Mouse (Mus musculus) left cerebral cortex, postnatal 14 days (tissue): ENCODE data around the gene Rasd1. TPM values are rescaled to one million over a fixed set of nuclear protein-coding genes. Genes with fewer than 3 reads are reported as not detected.

ENCODE experiments used
- DNase-seq, 2 experiments: peaks; one replicate each; pipeline ENCODE4 v3.0.0; 2021 to 2022; ENCODE audit warnings: low spot score in 2 of 2, mixed read lengths in 1 of 2
- intact Hi-C: fragments of 180-260 bp; cut with DNase I; formaldehyde crosslinking; loops from one replicate; pipeline ENCODE4 v1.15.1; 2025
- long read RNA-seq, 2 experiments: library from polyadenylated mRNA; stranded (forward); transcript quantifications; one replicate each; pipeline ENCODE4 v2.0.0; 2021
- total RNA-seq, 2 experiments: library from RNA; stranded (reverse); gene quantifications; 2 replicates each; pipeline ENCODE4 v1.2.3; 2021

Rasd1 gene
- total RNA-seq = 1 to 10 TPM; 6.5 to 6.6 TPM
- long read RNA-seq, experiment 1, transcript Rasd1-201 (2 exons, 1,611 nt) = major isoform, 11 of 12 reads
- long read RNA-seq, experiment 1, partial matches to known transcripts = 0 of 12 reads
- long read RNA-seq, experiment 1, other reads (novel, unspliced or antisense) = 1 of 12 reads
- long read RNA-seq, experiment 2, transcript Rasd1-201 (2 exons, 1,611 nt) = major isoform, 5 of 6 reads
- long read RNA-seq, experiment 2, partial matches to known transcripts = 1 of 6 reads
- long read RNA-seq, experiment 2, other reads (novel, unspliced or antisense) = 0 of 6 reads

DNA sequence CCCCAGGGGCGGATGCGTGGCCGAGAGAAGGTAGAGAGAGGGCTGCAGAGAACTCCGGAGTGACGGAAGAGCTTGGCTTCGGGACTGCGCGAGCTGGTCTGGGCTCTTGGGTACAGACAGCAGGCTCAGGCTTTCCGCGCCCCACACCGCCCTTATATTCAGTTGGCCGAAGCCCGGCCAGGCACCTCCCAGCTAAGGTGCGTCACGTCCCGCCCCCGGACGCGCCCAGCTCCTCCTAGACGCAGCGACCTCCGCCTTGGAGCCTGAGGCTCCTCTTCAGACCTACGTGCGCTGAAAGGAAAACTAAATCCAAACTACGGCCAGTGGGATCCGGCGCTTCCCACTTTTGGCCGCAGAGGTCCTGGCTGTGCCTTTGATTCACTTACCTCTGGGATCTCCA, at the start of gene Rasd1:
TSS of gene Rasd1 (minus strand) at position 127 of the 400 bp plus-strand sequence.
- intact Hi-C loops = loop anchor here (1.0 to 10.0 kb wide), 4 partner anchors 62 to 450 kb away; partner anchors contain the start of genes Atpaf2 and Gid4
- DNase-seq = peak; percentile 43 to 60

DNA sequence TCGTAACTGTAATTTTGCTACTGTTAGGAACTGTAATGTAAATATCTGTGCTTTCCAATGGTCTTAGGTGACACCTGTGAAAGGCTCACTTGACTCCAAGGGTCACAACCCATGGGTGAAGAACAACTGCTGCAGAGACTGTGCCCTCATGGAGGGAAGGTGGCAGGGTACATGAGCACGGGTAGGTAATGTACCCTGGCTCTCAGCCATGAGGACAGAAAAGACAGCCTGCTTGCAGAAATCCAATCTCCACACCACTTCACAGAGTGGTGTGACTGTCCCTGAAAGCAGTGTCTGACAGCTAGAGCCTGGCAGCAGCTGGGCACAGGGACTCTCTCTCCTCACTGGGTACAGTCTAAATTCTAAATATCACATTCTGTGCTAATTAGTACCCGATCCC, 46.8 kb upstream of the Rasd1 start:
- peak in 1 of 2 experiments; percentile 23 for DNase-seq
- intact Hi-C loops = no loop called here

DNA sequence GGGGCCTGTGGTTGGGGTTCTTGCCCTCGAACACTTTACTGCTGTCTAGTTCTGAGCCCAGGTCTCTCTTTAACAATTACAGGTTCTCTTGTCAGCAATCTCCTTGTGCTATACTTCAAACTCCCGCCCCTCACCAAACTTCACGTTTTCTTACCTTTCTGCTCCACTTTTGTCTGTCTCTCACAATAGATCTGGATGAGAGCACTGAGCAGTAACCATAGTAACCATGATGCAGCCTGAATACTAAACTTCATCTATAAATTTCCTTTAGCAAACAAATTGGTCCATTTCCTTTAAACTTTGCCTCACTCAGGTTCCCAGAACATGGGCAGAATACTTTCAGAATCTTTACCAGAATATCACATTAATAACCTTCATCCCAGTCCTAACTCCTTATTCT, 44.7 kb upstream of the Rasd1 start:
- intact Hi-C loops = no loop called here
- DNase-seq = no peak

DNA sequence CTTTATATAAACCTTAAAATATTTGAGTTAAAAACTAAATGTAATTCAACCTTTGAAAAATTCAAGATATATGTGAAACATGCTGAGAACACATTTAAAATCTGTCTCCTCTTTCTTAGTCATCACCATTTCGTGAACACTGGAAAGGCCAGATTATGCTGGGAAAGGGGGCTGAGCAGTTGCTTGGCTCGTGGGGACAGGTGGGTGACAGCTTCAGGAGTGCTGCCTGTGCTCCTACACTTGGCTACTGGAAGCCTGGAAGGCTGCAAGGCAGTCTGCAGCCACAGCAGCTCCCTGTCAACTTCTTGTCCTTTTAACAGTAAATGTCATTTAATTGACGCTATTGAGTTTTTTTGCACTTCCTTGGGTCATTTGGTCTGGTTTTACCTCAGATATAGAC, 41.1 kb upstream of the Rasd1 start:
- intact Hi-C loops = no loop called here
- DNase-seq = no peak

DNA sequence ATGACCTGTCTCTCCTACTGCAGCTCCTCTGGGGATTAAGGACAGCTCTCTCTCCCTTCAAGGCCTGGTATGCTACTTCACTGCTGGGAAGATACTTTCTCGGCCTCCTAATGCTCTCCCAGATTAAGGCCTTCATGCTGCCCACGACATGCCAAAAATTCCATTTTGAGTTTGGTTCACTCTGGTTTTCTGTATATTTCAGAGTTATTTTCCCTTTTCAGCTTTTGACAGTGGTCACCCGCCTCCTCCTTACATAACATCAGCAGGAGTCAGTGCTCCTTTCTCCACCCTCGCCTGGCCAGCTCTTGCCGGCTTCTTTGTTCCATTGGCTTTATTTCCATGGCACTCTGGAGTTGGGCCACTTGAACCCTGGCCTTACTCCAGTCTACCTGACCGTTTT, 40.0 kb upstream of the Rasd1 start:
- DNase-seq = no peak
- intact Hi-C loops = no loop called here

DNA sequence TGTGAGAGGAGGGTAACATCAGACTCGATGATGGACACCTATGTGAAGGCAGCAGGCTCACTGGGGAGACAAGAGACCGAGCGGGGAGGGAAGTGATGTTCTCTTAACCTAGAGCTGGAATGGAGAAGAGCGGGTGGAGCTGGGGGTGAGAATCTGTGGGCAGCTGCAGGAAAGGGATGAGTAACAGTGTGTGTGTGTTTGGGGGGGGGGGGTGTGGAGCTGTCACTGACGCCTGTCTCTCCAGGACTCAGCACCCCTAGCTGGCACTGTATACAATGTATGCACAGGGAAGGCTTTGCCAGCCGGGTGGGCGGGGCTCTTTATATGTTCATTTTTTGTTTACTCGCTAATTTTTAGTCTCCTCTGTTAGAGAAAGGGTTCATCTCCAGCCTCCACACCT, 39.1 kb upstream of the Rasd1 start:
- intact Hi-C loops = no loop called here
- peak; percentile 17 to 39 for DNase-seq

DNA sequence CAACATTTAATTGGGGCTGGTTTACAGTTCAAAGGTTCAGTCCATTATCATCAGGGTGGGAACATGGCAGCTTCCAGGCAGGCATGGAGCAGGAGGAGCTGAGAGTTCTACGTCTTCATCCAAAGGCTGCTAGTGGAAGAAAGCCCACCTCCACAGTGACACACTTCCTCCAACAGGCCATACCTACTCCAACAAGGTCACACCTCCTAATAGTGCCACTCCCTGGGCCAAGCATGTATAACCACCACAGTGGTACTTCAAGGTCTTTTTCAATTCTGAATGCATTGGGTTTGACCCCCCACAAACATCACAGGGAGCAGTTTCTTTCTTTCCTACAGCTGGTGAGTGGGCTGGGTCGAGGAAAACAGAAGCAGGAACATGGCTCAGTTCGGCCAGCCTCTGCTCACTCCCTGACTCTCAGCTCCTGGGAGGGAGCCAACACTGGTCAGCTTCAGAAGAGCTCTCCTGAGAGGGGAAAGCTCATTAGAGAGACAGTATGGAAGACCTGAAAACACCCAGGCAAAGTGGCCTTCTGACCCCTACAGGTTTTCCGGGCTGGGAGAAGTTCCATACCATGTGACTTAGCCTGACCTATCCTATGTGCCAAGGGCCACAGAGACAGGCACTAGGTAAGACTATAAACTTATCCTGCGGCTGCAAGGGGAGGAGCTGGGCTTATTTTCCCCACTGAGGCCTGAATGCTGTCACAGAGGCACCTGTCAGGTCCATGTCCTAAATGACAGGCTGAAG, 36.7 kb upstream of the Rasd1 start:
- DNase-seq = no peak
- intact Hi-C loops = no loop called here

DNA sequence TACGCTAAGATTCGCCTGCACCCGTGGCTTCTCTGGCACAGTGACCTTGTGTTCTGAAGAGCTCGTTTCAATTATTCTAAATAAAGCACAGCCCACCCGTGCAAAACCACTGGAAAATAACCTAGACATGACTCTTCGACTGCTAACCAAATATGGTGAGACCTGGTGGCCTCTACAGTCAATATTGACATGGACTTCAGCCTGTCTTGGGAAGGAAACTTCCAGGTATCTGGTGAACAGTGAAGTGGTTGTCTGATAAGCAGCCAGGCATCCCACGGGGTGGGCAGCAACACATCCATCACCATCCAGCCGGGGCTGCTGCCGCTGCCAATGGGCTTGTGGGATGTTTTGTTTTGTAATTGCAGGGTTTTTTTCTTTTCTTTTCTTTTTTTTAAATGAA, 29.6 kb upstream of the Rasd1 start:
- intact Hi-C loops = no loop called here
- DNase-seq = no peak

DNA sequence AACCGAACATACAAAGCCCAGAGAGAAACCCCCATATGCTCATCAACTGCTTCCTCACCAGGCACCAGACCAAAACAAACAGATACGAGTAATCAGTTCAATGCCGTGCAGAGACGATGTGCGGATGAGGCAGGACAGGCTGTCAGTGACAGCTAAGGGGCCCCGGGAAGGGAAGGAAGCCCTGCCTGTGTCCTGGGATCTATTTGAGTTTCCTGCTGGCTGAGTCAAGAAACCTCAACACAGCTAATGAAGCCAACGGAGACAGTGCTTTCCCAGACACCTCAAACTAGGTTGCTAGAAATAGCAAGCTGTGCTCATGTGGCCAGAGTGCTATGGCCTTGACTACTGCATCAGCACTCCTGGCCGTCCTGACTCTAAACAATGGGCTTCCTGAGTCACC, 26.6 kb upstream of the Rasd1 start:
- DNase-seq = no peak
- intact Hi-C loops = no loop called here

DNA sequence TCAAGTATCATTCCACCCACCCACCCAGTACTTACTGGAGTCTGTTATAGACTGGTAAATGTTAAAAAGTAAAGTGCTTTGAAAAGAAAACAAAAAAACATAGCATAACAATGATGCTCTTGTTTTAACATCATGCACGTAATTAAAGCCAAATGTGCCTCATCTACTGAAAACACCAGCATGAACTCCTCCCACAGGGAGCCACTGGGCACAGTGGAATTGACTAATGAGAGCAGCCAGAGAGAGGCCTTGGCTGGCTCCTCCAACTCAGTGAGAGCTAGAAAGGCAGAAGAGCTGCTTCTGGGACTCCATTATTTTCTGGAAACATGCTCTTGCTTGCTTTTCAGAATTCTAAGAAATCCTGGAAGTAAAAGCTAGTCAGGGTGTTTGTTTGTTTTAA, 24.7 kb upstream of the Rasd1 start:
- no peak for DNase-seq
- intact Hi-C loops = no loop called here

DNA sequence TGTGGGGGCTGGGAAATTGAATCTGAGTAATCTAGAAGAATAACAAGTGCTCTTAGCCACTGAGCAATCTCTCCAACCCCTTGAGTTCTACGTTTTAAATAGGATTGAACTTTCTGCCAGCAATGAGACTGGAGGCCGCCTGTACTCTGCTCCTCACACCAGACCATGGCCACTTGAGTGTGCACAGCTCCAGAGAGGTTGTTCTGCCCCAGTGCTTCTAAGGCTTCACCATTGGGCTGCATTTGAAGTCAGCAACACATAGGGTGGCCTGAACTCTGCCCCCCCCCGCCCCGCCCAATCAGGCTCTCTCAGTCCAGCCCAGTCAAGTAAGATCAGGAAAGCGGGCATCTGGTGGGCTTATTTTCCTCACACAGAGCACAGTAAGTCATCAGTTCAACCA, 13.1 kb upstream of the Rasd1 start:
- no peak for DNase-seq
- intact Hi-C loops = no loop called here

DNA sequence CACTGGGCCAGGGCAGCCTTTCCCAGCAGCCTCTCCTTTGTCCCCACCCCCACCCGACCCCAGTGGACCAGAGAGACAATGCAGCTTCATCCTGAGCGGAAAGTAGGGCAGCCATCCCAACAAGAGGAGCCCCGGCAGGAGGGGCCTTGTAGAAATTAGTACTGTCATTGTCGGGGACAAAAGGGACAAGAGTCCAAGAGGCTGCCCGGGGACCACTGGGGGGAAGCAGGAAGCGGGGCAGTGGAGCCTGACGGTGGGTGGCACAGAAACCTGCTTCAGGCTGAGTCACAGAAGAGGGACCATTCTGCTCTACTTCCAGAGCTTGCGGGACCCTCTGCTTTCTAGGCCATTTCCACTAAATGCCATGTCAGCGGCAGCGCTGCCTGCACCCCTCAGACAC, 10.5 kb upstream of the Rasd1 start:
- intact Hi-C loops = no loop called here
- no peak for DNase-seq

DNA sequence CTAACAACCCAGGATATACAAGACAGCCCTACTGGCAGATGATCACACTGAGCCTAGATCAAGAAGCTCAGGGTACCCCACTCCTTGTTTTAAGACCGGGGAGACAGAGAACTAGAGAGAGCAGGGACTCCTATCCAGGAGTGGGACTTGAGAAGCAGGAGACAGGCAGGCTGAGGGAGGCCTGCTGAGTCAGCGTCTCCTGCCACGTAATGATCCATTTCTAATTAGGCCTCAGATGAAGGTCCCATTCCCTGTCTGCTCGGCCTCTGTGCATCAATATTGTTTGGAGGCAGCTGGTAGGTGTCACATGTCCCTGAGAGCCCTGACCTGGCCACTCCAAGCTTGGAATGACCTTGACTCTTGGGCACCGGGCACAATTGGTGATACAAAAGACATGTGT, 8.6 kb upstream of the Rasd1 start:
- no peak for DNase-seq
- intact Hi-C loops = no loop called here

DNA sequence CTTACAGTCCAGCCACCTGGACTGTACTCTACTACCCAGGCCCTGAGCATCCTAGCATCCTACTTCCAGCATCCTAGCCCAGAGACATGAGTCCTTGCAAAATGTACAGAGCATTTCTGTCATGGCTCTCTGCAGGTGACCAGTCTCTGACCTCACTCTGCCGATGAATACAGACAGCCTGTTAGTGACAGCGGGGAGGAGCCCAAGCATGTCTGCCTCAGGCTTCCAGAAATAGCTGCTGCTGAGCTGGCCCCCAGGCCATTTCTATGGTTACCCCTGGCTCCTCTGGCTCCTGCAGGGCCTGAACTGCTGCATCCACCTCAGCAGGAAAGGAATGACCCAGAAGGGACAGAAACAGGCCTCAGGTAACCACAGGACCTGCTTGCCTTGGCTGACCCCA, 6.9 kb upstream of the Rasd1 start:
- no peak for DNase-seq
- intact Hi-C loops = no loop called here

DNA sequence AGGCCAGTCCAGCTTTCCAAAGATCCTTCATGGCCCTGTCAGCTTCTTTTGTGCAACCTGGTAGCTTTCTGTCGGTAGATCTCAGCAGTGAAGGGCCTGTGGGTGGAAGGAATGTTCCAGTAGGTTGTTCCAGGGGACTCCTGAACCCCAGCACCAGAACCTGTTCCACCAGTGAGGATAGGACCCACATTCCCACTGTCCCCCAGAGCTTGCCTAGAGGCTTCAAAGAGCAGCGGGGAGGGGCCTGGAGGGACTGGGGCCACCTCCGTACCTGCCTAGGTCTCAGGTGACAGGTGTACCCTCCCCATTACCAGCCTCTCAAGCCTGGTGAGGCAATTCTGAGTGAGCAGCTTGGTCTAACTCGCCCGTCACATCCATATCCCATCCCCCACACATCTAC, 6.0 kb upstream of the Rasd1 start:
- intact Hi-C loops = no loop called here
- DNase-seq = no peak

DNA sequence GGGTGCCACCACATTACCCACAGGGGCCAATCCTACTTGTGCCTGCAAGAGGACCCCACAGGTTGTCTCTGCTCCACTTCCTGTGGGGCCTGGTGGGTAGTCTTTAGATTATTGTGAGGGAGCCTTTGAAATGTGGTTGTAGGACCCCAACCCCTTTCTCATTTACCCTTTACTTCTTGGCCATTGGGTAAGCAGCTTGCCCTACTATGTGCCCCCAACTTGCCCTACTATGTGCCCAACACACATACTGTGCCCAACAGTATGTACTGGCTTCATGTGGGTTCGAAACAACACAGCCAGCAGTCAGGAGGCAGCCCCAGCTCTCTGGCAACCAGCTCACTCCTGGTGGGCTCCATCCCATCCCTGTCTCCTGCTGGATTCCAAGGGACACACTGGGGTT, 3.0 kb upstream of the Rasd1 start:
- no peak for DNase-seq
- intact Hi-C loops = loop anchor here (5.0 to 10.0 kb wide), 2 partner anchors 110 to 447 kb away; partner anchors contain the start of genes Atpaf2 and Gid4

DNA sequence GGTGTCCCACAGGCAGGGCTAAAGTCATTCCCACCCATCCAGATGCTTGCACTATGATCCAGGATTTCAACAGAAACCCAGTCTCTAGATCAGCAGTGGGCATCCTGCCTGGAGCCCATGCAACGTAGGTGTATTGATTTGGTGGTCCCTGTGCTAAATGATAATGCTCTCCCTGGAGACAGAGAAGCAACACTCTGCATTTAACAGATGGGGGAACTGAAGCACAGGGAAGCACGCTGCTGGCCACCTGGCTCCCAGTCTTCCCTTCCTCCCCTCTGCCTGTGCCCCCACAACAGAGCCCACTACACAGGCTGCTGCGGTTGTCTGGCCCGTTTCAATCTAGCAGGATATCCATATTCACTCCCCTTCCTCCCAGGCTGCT, 1.3 kb upstream of the Rasd1 start:
- no peak for DNase-seq
- intact Hi-C loops = loop anchor here (5.0 to 10.0 kb wide), 2 partner anchors 111 to 449 kb away; partner anchors contain the start of genes Atpaf2 and Gid4

DNA sequence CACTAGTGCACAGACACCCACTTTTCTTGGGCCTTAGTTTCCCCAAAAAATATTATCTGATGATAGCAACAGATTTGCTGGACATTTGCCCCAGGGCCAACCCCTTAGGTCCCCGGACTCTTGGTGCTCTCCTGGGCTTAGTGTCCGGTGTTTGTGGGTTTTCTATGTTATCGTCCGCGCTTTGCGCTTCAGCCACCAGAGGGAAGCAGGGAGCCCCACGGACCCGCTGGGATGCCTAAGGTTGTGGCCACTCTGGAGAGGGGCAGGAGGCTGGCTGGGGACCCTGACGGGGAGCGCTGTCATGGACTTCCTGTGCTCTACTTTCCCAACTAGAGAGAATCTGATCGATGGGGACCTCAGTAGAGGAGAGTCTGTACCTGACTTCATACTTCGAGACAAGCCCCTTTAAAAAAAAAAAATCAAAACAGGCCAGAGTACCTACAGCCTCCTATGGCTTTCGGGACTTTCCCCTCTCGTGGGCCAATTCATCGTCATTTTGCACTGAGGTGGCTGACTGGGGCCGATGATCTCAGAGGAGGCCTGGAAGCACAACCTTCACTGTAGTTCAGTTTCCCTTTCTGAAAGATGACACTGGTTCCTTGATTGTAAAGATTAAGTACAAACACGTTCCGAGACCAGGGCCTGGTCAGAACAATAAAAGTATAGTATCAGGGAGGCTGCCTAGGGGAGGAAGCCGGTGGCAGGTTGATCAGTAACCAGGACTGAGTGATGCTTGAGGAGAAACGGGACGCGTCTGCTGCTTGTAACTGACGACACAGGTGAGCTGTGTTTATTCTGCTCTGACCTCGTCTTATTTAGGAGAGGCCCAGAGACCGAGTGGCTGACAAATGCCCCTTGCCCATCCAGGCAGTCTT, 720 bp upstream of the Rasd1 start:
- intact Hi-C loops = loop anchor here (1.0 to 10.0 kb wide), 4 partner anchors 62 to 449 kb away; partner anchors contain the start of genes Atpaf2 and Gid4
- peak; percentile 63 to 78 for DNase-seq

DNA sequence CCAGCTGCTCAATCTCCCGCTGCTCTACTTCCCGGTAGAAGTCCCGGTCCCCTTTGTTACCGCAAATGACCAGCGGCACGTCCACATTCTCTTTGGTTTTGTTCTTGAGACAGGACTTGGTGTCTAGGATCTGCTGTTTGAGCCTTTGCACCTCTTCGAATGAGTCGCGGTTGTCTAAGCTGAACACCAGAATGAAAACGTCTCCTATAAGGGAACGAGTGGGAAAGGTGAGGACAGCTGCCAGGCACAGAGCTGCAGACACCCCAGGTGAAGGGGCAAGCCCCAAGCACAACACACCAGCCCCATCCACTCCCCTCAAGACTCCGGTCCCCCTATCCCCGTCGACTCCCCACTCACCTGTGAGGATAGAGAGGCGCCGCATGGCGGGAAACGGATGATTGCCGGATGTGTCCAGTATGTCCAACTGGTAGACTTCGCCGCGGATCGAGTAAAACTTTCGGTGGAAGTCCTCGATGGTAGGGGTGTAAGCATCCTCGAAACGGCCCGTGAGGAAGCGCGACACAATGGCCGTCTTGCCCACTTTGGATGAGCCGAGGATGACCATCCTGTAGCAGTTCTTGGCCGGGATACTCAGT, 483 bp downstream of the Rasd1 start:
- intact Hi-C loops = loop anchor here (2.0 to 10.0 kb wide), 2 partner anchors 83 to 451 kb away; partner anchors contain the start of genes Atpaf2 and Gid4
- no peak for DNase-seq
